Mouse (Mus musculus) embryonic facial prominence, embryonic 14.5 days (tissue): ENCODE measurements around the gene Etfdh. TPM values are rescaled to one million over a fixed set of nuclear protein-coding genes. Genes with fewer than 3 reads are reported as not detected.
"Not testable (repeated sequence)": the region's sequence is repeated elsewhere in the genome, so short reads cannot be mapped to it uniquely, and the experiment has no call there.

Experiments used
- ATAC-seq: fragments of 200-750 bp; cut with Nextera tagmentation; 2 replicates; pipeline ENCODE4 v1.8.0; 2017; ENCODE audit warnings: low read depth, moderate number of reproducible peaks, moderate TSS enrichment
- DNase-seq: peaks from one replicate; pipeline ENCODE4 v3.0.0-alpha.2; 2015; ENCODE audit warnings: low spot score
- H3K27ac ChIP-seq: fragments of 300-500 bp; sonication (generic); replicated peaks from 2 replicates; pipeline ENCODE4 v1.5.1; 2014; ENCODE audit warnings: low read depth, mild to moderate bottlenecking, low read length, moderate library complexity
- H3K27me3 ChIP-seq: fragments of 300-500 bp; sonication (generic); replicated peaks from 2 replicates; pipeline ENCODE4 v1.6.1; 2014; ENCODE audit warnings: low read length; ENCODE audit not compliant: control insufficient read depth, insufficient read depth
- H3K36me3 ChIP-seq: fragments of 300-500 bp; sonication (generic); 2 replicates; pipeline ENCODE4 v1.6.1; 2014; ENCODE audit warnings: low read length, mixed read lengths; ENCODE audit not compliant: control insufficient read depth, insufficient read depth
- H3K4me1 ChIP-seq: fragments of 300-500 bp; sonication (generic); 2 replicates; pipeline ENCODE4 v1.6.1; 2014; ENCODE audit warnings: antibody characterized with exemption, low read length; ENCODE audit not compliant: control insufficient read depth, insufficient read depth
- H3K4me2 ChIP-seq: fragments of 300-500 bp; sonication (generic); 2 replicates; pipeline ENCODE4 v1.6.1; 2014; ENCODE audit warnings: low read depth, mild to moderate bottlenecking, low read length, moderate library complexity, mixed read lengths
- H3K4me3 ChIP-seq: fragments of 300-500 bp; sonication (generic); 2 replicates; pipeline ENCODE4 v1.5.1; 2014; ENCODE audit warnings: low read depth, mild to moderate bottlenecking, low read length
- H3K9ac ChIP-seq: fragments of 300-500 bp; sonication (generic); 2 replicates; pipeline ENCODE4 v1.6.1; 2014; ENCODE audit warnings: low read depth, mild to moderate bottlenecking, low read length, moderate library complexity, mixed read lengths
- H3K9me3 ChIP-seq: fragments of 300-500 bp; sonication (generic); 2 replicates; pipeline ENCODE4 v1.6.1; 2016; ENCODE audit warnings: low read length; ENCODE audit not compliant: control insufficient read depth
- WGBS: fragments of 180-500 bp; shearing (Covaris S2); extraction: QIAGEN DNeasy Blood & Tissue Kit; methylation state at CpG from one replicate; pipeline ENCODE4 v1.1.7; 2014; 5-methylcytosine and 5-hydroxymethylcytosine counted together
- polyA plus RNA-seq: library from polyadenylated mRNA; unstranded; fragments of >200 nt; fragmentation: Nextera tagmentation; extraction: Ambion mirVana; gene quantifications from 2 replicates; pipeline ENCODE4 v1.2.1, GENCODE M21; 2014

Gene Etfdh
- polyA plus RNA-seq, 1 experiment from 2014 or later = 59.4 TPM

- no peak overlapping the region for H3K4me3 ChIP-seq
These were observed 55.0 kb downstream of the Etfdh start for GRCm38 (mm10) chr3:79574336-79574735.

GRCm38 (mm10) chr3:79573376-79573775, 55.9 kb downstream of the Etfdh start:
- not testable (repeated sequence) for H3K9ac ChIP-seq, H3K4me2 ChIP-seq, H3K9me3 ChIP-seq, H3K36me3 ChIP-seq, H3K27ac ChIP-seq, H3K4me1 ChIP-seq, H3K4me3 ChIP-seq, DNase-seq, ATAC-seq, H3K27me3 ChIP-seq
- 90% methylated on average over 5 of the region's 5 CpGs for WGBS

More at GRCm38 (mm10) chr3:79574336-79574735, 55.0 kb downstream of the Etfdh start:
- Histone ChIP-seq H3K27ac (no peak overlapping the region), H3K9me3 (no peaks in the 10 kb centered on the region), H3K36me3 (no peaks in the 10 kb centered on the region), H3K4me2 (no peak overlapping the region), H3K27me3 (no peaks in the 10 kb centered on the region), H3K4me1 (no peaks in the 10 kb centered on the region), H3K9ac (no peak overlapping the region)
- no peak for ATAC-seq
- no peak for DNase-seq
- 82% methylated on average over 3 of the region's 3 CpGs for WGBS

DNA sequence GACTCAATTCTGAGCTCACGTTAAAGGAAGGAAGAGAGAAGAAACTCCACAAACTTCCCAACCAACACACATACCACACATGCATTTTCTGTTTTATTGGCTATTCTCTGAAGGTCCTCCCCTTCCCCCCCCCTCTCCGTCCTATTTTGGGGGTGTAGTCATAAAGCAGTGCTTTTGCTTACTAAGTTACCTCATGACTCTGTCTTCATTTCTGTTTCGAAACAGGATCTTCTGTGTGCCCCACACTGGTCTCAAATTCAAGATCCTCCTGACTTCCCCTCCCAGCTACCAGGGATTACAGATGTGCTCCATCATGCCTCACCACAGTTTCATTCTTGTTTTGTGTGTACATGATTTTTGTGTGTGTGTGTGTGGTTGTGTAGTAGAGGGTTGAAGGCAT, 56.9 kb downstream of the Etfdh start:
- H3K4me1 ChIP-seq = no peaks in the 10 kb centered on the region
- H3K4me3 ChIP-seq = no peak overlapping the region
- H3K9ac ChIP-seq = no peak overlapping the region
- no peak for ATAC-seq
- H3K4me2 ChIP-seq = no peak overlapping the region
- H3K27ac ChIP-seq = no peak overlapping the region
- no peaks in the 10 kb centered on the region for H3K27me3 ChIP-seq
- H3K9me3 ChIP-seq = no peaks in the 10 kb centered on the region
- DNase-seq = no peak
- WGBS = 63% methylated on average over 3 of the region's 3 CpGs
- no peaks in the 10 kb centered on the region for H3K36me3 ChIP-seq

DNA sequence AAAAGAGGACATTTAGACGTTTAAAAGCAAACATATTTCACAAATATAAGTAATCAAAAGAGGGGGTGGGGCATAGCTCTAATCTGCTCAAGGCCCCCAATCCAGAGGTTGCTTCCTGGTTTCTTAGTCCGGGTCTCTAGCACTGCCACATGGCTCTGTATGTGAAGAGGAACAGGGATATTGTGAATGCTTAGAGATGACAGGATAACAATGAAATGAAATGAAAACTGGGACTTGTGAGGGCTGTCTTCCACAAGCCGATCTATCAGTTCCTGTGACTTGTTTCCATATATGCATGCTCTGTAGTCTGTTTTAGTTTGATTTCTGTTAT, 60.0 kb downstream of the Etfdh start:
- Histone ChIP-seq H3K4me3 (no peak overlapping the region), H3K9me3 (no peaks in the 10 kb centered on the region), H3K9ac (no peak overlapping the region), H3K27me3 (no peaks in the 10 kb centered on the region), H3K4me2 (no peak overlapping the region), H3K4me1 (peaks cover 5% of the 10 kb centered on the region), H3K36me3 (no peaks in the 10 kb centered on the region), H3K27ac (no peak overlapping the region)
- DNase-seq (no peak), ATAC-seq (no peak)
- WGBS = 86% methylated on average over 3 of the region's 3 CpGs

DNA sequence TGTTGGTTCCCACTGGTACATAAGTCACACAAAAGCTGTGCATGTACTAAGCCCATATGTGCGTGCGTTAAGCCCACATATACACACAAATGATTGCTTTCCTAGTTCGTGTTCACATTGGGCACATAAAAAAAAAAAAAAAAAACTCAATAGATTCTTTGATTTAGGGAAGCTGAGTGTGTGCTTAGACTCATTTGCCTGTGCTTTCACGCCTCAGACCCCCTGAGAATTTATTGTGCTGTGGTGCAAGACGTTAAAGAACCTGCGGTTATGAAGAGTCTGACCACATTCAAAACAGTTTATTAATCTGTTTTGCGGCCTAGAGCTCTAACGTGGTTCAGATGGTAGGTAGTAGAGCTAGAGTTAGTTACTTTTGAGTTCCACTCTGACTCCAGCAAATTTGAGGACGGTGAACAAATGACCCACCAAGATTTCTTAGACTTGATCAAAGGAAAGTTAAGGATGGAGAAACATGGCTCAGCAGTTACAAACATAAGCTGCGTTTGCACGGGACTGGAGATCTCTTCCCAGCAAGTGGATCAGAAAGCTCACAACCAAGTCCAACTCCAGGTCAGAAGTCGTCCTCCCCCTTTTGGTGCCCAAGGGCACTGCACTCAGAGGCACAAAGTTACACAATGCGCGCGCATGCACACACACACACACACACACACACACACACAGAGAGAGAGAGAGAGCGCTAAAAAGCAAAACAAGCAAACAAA, 60.5 kb downstream of the Etfdh start:
- Histone ChIP-seq H3K9me3 (no peaks in the 10 kb centered on the region), H3K4me3 (no peak overlapping the region), H3K36me3 (no peaks in the 10 kb centered on the region), H3K27ac (peak overlapping the region; percentile 48; the same call in 1 of the 2 replicates), H3K9ac (no peak overlapping the region), H3K4me2 (peak overlapping the region; percentile 90), H3K27me3 (no peaks in the 10 kb centered on the region), H3K4me1 (peaks cover 5% of the 10 kb centered on the region)
- ATAC-seq (no peak), DNase-seq (no peak)
- WGBS = 87% methylated on average over 16 of the region's 16 CpGs

DNA sequence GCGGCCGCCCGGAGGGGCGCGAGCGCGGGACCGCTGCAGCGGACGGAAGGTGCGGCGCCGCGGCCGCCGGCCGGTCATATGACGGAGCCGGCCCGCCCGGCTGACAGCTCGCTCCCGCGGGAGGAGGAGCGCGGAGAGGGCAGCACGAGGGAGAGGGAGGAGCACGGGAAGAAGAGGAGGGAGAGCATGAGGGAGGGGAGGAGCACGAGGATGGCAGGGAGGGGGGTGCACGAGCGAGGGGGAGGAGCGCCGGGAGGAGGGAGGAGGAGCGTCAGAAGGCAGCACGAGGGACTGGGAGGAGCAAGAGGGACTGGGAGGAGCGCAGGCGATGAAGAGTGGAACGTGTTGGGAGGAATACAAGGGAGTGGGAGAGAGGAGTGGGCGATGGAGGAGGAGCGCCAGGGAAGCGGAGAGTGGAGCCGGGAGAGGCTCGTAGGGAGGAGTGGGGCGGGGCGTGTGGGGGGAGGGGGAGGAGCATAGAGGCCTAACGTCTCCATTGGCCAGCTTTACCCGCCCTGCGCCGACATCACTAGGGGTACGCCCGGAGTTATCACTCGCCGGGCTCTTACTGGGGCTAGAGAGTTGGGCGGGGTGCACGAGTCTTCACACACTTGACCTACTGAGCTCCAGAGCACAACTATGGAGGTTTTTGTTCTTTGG, 61.5 kb downstream of the Etfdh start, which contains the start of gene Fnip2:
Fnip2 (minus strand) TSS at position 94 of the 660 bp plus-strand sequence.
- Histone ChIP-seq H3K9me3 (no peaks in the 10 kb centered on the region), H3K4me2 (peak within 1 kb of the TSS; percentile 90), H3K4me1 (peaks cover 5% of the 10 kb centered on the region), H3K4me3 (peak within 1 kb of the TSS; percentile 80), H3K27me3 (no peaks in the 10 kb centered on the region), H3K36me3 (no peaks in the 10 kb centered on the region), H3K27ac (peak within 1 kb of the TSS; percentile 77), H3K9ac (peak within 1 kb of the TSS; percentile 79)
- DNase-seq = peak; percentile 97
- WGBS = under 1% methylated on average over 48 of the region's 55 CpGs
- ATAC-seq = peak; percentile 97

- Histone ChIP-seq H3K4me1 (peaks cover 5% of the 10 kb centered on the region), H3K9me3 (no peaks in the 10 kb centered on the region), H3K27me3 (no peaks in the 10 kb centered on the region), H3K4me3 (peak overlapping the region; percentile 80), H3K27ac (peak overlapping the region; percentile 77), H3K4me2 (peak overlapping the region; percentile 90), H3K36me3 (no peaks in the 10 kb centered on the region), H3K9ac (peak overlapping the region; percentile 79)
- ATAC-seq (no peak), DNase-seq (peak; percentile 34)
- 2% methylated on average over 34 of the region's 60 CpGs for WGBS
These were observed 62.3 kb downstream of the Etfdh start for GRCm38 (mm10) chr3:79566716-79567691.

DNA sequence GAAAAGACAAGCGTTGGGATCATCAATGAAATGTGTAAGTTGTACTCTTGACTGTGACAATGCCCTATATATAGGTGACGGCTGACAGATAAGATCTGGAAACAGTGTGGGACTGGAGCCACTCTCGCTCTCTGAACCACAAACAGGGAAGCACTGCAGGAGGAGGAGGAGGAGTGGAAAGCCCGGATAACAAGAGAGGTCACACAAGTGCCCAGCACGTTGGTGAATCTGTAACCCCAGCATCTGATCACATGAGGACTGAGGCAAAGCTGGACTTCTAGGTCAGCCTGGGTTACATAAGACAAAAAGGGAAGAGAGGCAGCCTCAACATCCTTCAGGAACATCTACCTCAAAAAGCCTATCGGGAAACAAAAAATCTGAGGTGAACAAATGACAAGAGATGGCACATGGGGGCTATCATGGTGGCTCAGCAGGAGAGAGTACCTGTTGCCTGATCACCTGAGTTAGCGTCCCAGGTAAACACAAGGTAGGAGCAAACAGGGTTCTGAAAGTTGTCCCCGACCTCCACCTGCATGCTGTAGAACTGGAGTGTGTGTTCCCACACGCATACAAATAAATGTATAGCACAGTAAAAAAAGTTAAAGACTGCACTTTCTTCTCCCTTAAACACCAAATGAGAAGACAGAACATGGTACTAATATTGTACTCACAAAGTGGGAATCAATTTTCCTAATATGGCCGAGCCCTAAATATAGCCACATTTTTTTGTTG, 64.3 kb downstream of the Etfdh start:
- WGBS = 79% methylated on average over 10 of the region's 10 CpGs
- H3K27ac ChIP-seq = no peak overlapping the region
- H3K9me3 ChIP-seq = no peaks in the 10 kb centered on the region
- DNase-seq (no peak), ATAC-seq (no peak)
- H3K9ac ChIP-seq = no peak overlapping the region
- H3K4me2 ChIP-seq = no peak overlapping the region
- no peaks in the 10 kb centered on the region for H3K27me3 ChIP-seq
- no peaks in the 10 kb centered on the region for H3K36me3 ChIP-seq
- peaks cover 5% of the 10 kb centered on the region for H3K4me1 ChIP-seq
- no peak overlapping the region for H3K4me3 ChIP-seq
